Mouse (Mus musculus) embryo, embryonic 10 days (tissue): ENCODE data around the gene Tenm3.
A peak's percentile ranks its signal among the peaks of the same experiment; 100 is the strongest.

Source experiments
- DNase-seq: peaks from one replicate; pipeline ENCODE4 v3.0.0-alpha.2; 2015; ENCODE audit warnings: low spot score

Gene Tenm3

GRCm38 (mm10) chr8:48322655-48323265 is 521.0 kb downstream of the Tenm3 start:
- DNase-seq: no peak

- DNase-seq: no peak
Measured at GRCm38 (mm10) chr8:48322240-48322639, 521.5 kb downstream of the Tenm3 start.

DNA sequence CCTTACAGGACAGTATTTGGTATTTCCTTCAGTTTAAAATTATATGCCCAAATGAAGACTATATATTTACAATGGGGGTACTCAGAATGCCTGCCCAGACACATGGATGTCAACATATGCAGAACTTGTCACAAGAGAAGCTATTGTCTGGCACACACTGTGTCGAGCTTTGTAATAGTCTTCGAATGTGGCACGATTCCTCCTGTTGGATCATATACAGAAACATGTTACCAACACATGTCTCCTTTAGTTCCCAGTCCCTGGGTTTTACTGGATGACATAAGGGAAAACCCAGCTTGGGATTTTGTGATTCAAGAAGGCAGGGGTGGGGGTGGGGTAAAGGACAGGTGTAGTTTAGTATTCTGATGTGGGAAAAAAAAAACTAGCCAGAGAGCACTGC is 524.1 kb downstream of the Tenm3 start:
- DNase-seq: no peak

GRCm38 (mm10) chr8:48317498-48317897 is 526.3 kb downstream of the Tenm3 start:
- DNase-seq: no peak

- DNase-seq: no peak
Measured at GRCm38 (mm10) chr8:48315605-48316004, 528.1 kb downstream of the Tenm3 start.

- no peak for DNase-seq
Measured at GRCm38 (mm10) chr8:48313985-48314368, 529.8 kb downstream of the Tenm3 start.

- DNase-seq: no peak
Measured at GRCm38 (mm10) chr8:48313210-48313984, 530.4 kb downstream of the Tenm3 start.

DNA sequence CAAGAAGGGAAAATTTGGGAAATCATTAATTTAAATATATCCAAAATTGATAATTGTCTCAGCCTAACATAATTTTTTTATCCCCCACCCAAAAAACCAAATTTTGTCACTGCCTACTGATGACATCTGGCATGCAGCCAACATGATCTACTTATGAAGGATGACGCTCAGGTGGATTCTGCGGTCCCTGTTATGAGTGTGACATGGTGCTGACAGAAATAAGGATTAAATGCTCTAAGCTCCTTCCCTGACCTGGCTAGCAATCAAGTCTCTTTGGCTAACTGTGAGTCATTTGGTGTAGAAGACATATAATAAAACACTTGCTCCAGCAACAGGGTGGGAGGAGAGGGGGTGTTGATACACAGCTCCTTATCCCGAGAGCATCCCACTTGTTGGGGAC is 532.0 kb downstream of the Tenm3 start:
- no peak for DNase-seq

- no peak for DNase-seq
Measured at GRCm38 (mm10) chr8:48310240-48310849, 533.4 kb downstream of the Tenm3 start.

GRCm38 (mm10) chr8:48309191-48309987 is 534.4 kb downstream of the Tenm3 start:
- peak; percentile 69 for DNase-seq

DNA sequence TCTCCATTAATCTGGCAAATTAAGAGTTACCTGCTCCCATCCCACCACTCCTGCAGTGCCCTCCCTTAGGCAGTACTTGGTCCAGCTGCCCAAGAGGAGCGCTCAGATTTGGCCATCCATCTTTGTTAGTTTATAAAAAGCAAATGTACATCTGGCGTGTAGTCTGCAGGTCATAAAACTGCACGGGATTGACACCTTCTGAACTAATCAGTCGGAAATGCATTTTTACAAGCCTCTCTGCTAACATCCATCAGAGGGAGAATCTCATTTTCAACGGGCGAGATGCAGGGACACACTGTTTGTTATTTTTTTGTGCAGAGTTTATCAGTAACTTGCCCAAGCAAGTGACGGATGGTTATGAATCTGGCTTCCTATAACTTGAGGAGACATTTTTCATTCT is 539.5 kb downstream of the Tenm3 start:
- DNase-seq: no peak

DNA sequence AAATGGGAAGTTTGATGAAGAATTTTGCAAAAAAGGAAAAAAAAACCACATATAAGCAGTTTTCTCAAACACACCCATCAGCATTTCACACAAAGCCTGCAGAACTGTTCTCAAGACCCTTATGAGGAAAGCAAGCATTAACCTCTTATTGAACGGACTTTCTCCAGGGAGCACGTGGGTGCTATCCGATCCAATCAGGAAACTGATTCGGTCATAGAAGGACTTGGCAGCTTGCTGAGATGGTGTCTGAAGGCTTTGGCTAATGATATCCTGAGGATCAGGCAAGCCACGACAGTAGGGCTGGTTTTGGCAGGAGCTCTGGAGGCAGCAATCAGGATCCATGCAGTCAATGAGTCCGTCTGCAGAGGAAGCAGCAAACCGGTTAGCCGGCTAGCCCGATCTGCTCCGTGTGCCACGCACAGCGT is 543.1 kb downstream of the Tenm3 start:
- DNase-seq: peak; percentile 24

GRCm38 (mm10) chr8:48300061-48300460 is 543.7 kb downstream of the Tenm3 start:
- DNase-seq: peak; percentile 77

DNA sequence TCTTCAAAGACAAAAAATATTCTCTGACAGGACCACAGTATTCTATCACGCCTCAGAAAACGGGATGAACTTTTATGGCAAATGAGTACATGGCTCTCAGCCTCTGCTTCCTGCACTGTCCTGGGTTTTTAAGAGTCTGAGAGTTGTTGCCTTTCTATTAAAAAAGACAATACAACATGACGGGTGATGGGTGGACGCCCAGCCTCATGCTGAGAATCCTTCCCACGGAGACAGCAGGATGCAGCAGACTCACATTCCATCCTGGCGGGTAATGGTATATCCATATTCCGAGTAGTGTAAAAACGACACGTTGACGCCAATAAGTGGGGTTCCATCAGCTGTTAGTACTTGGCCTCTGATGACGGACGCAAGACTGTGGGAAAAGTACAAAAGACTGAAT is 544.4 kb downstream of the Tenm3 start:
- DNase-seq: peak; percentile 22

GRCm38 (mm10) chr8:48296371-48296770 is 547.4 kb downstream of the Tenm3 start:
- no peak for DNase-seq

DNA sequence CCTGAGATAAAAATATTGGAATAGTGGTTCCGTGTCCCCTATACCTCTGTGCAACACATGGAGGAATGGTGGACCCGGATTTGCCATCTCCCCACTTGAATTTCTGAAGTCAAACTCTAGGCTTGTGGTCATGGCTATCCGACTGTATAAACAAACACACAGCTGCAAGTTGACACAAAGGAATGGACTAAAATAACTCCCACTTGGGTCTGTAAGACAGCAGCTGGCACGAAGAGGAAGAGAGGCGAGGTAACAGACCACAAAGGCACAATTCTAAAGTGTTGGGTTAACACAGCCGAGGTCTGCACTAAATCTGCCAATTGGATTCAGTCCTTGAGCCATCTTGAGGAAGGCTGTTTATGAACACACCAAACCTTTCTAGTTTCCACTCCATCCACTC is 548.2 kb downstream of the Tenm3 start:
- no peak for DNase-seq

DNA sequence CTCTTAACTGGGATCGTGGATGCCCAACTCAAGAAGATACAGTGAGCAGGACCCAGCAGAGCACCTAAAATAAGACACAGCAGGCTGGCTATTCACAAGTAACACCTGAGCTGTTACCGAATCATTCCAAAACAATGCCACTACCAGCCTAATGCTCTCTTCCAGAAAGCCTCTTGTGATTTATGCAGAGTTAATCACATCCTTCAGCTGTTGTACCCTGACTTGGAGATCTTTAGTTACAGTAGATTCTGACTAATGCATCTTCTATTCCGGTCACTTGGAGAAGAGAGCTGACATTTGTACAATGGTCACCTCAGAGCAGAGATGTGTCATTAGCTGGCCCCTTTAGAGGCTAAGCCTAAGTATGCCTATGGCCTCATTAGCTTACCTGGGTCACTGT is 550.0 kb downstream of the Tenm3 start:
- DNase-seq: no peak

GRCm38 (mm10) chr8:48285432-48285831 is 558.3 kb downstream of the Tenm3 start:
- DNase-seq: no peak

GRCm38 (mm10) chr8:48281855-48282254 is 561.9 kb downstream of the Tenm3 start:
- no peak for DNase-seq

DNA sequence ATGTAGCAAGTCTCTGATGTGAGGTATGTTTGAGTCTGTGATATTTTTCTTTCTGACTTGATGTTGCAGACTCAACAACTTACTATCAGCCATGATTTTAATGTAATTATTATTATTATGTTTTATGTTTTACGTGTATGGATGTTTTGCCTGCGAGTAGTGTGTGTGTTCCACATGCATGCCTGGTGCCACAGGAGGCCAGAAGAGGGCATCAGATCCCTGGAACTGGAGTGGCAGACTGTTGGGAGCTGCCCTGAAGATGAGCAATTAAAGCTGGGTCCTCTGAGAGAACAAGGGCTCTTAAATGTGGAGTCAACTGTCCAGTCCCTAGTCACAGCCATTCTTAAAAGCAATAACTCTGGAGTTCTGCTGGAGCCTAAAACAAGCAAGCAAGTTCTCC is 564.4 kb downstream of the Tenm3 start:
- no peak for DNase-seq

DNA sequence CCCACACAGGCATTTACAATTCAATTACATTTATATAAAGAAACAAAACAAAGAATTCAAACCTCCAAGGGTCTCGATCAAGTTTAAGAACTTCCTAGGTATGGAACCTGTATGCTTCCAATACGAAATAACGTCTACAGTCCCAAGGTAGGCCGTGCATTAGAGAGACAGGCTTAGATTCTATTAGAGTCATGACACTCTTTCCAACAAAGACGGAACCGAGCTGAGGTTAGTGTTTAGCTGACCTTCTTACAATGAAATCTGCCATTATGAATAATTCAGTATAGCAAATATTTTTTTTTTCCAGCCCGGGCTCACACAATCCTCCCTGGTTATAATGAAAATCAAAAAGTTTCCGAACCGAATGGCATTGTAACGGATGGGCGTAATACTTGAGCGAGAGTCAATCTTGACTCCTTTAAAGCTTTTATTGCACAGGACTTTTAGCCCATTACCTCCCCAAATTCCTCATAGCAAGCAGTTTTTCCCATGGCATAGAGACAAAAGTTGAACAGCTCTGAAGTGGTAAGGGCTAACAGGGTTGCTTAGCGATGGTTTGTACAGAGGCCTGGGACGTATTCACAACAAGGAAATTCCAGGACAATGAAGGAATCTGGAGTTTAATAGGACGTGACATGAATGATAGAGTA is 565.6 kb downstream of the Tenm3 start:
- DNase-seq: peak; percentile 48

DNA sequence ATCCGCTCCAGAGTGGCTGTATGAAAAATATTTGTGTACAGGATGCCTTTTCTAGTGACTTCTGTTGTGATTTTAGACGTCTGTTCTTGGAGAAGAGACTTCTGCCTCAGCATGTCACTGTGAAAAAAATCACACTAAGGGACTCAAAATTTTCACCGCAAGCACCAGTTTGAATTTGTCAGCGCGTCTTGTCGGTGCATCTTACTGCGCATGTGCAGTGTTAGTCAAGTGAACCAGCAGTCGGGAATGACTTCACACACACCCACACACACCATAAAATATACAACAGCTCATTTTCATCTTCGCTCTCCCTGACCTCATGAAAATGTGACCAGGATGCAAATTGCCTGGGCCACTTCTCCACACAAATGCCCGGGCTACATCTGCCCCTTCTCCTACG is 568.7 kb downstream of the Tenm3 start:
- no peak for DNase-seq
